8 mouse cellular contexts compared by ENCODE assay signal in genomic region chr12:70452726-70453645, GRCm38 (mm10). TPM values are rescaled to one million over a fixed set of nuclear protein-coding genes. Genes with fewer than 3 reads are reported as not detected.
A peak's percentile ranks its signal among the peaks of the same experiment; 100 is the strongest.
DNase-seq lines count a peak whose midpoint lies in the region; ATAC-seq and TF ChIP-seq lines count a peak whose summit lies in the region.

Tmx1 (plus strand) TSS chr12:70453095.

- peaks cover 23% of the 10 kb centered on the region for H3K79me2 ChIP-seq in CH12.LX (replicated peaks; ENCODE audit: control insufficient read depth, extremely low read depth, insufficient read depth, poor library complexity, severe bottlenecking)

- peaks cover 6 to 24% of the 10 kb centered on the region in 2 experiments; a peak in 3 of 4 replicates for H3K4me1 ChIP-seq in CH12.LX (ENCODE audit: control insufficient read depth in 1 of 2, insufficient read depth in 2 of 2)
- H3K4me1 ChIP-seq in forebrain, embryonic 11.5 days (replicated peaks; ENCODE audit: control insufficient read depth, insufficient read depth, low read length) = peaks cover 5% of the 10 kb centered on the region; the same call in 1 of the 2 replicates
- H3K4me1 ChIP-seq in heart, embryonic 16.5 days (ENCODE audit: control insufficient read depth, insufficient read depth, low read length) = peaks cover 19% of the 10 kb centered on the region
- H3K4me1 ChIP-seq in liver, embryonic 15.5 days (replicated peaks) = peaks cover 56% of the 10 kb centered on the region
- peaks cover 13% of the 10 kb centered on the region for H3K4me1 ChIP-seq in neural tube, embryonic 12.5 days

- no peak for TF ChIP-seq EP300 in CH12.LX (IDR thresholded peaks at IDR 0.05; ENCODE audit: low read length)

- TF ChIP-seq CTCF in CH12.LX (conservative IDR thresholded peaks at IDR 0.05 in 1 of 2, IDR thresholded peaks at IDR 0.05 in 1 of 2; ENCODE audit: low read depth in 2 of 2, low read length in 2 of 2) = no peak

- no peaks in the 10 kb centered on the region for H3K27me3 ChIP-seq in CH12.LX (replicated peaks)
- no peaks in the 10 kb centered on the region for H3K27me3 ChIP-seq in forebrain, embryonic 11.5 days (ENCODE audit: control insufficient read depth, insufficient read depth, low read length)
- H3K27me3 ChIP-seq in heart, embryonic 16.5 days (ENCODE audit: control insufficient read depth, insufficient read depth, low read length) = no peaks in the 10 kb centered on the region
- no peaks in the 10 kb centered on the region for H3K27me3 ChIP-seq in liver, embryonic 15.5 days
- H3K27me3 ChIP-seq in neural tube, embryonic 12.5 days (replicated peaks) = no peaks in the 10 kb centered on the region

- H3K36me3 ChIP-seq in CH12.LX (replicated peaks in 1 of 2; ENCODE audit: control insufficient read depth in 1 of 2, insufficient read depth in 1 of 2, low read length in 1 of 2) = peaks cover 3 to 23% of the 10 kb centered on the region in 2 experiments
- no peaks in the 10 kb centered on the region; the same call in 1 of the 2 replicates for H3K36me3 ChIP-seq in forebrain, embryonic 11.5 days (ENCODE audit: control insufficient read depth, insufficient read depth, low read length)
- H3K36me3 ChIP-seq in heart, embryonic 16.5 days (ENCODE audit: control insufficient read depth, insufficient read depth) = peaks cover 5% of the 10 kb centered on the region
- peaks cover 24% of the 10 kb centered on the region for H3K36me3 ChIP-seq in liver, embryonic 15.5 days (replicated peaks)
- H3K36me3 ChIP-seq in neural tube, embryonic 12.5 days = peaks cover 7% of the 10 kb centered on the region; the same call in 1 of the 2 replicates

- peak within 1 kb of the TSS; percentile 80 for H3K4me2 ChIP-seq in CH12.LX (ENCODE audit: insufficient read depth, low read depth, poor library complexity, severe bottlenecking)
- H3K4me2 ChIP-seq in forebrain, embryonic 11.5 days (ENCODE audit: low read depth, low read length, severe bottlenecking) = peak within 1 kb of the TSS; percentile 54
- H3K4me2 ChIP-seq in heart, embryonic 16.5 days (ENCODE audit: low read depth, low read length) = peak within 1 kb of the TSS; percentile 91
- H3K4me2 ChIP-seq in liver, embryonic 15.5 days = peak within 1 kb of the TSS; percentile 77
- H3K4me2 ChIP-seq in neural tube, embryonic 12.5 days (replicated peaks) = peak within 1 kb of the TSS; percentile 68

- DNase-seq in CH12.LX (ENCODE audit: extremely low read depth) = peak; percentile 89
- peak; percentile 87 for DNase-seq in c-Kit-positive CD71-positive TER-119-negative erythroid progenitor cells, embryonic 14.5 days (ENCODE audit: low read depth)
- DNase-seq in forebrain, embryonic 11.5 days (ENCODE audit: low spot score) = peak; percentile 99
- peak; percentile 96 to 98 for DNase-seq in kidney, postnatal 36 days
- DNase-seq in telencephalon, adult 2 months (ENCODE audit: low read depth, low spot score) = peak; percentile 79

- peak within 1 kb of the TSS; percentile 85 for H3K9ac ChIP-seq in CH12.LX (ENCODE audit: insufficient read depth, low read depth)
- peak within 1 kb of the TSS; percentile 87 for H3K9ac ChIP-seq in forebrain, embryonic 11.5 days (ENCODE audit: low read length)
- peak within 1 kb of the TSS; percentile 94 for H3K9ac ChIP-seq in heart, embryonic 16.5 days (ENCODE audit: low read length)
- peak within 1 kb of the TSS; percentile 96 for H3K9ac ChIP-seq in liver, embryonic 15.5 days
- H3K9ac ChIP-seq in neural tube, embryonic 12.5 days = peak within 1 kb of the TSS; percentile 77

- WGBS in forebrain, embryonic 11.5 days = under 1% methylated on average over 58 of the region's 58 CpGs
- WGBS in heart, embryonic 16.5 days = under 1% methylated on average over 58 of the region's 58 CpGs
- WGBS in liver, embryonic 15.5 days (ENCODE audit: insufficient replicate concordance) = under 1% methylated on average over 58 of the region's 58 CpGs
- under 1% methylated on average over 58 of the region's 58 CpGs for WGBS in neural tube, embryonic 12.5 days

- TF ChIP-seq RAD21 in CH12.LX (IDR thresholded peaks at IDR 0.05; ENCODE audit: low read depth, low read length) = no peak

- dilution Hi-C loops in CH12.LX (cut with MboI; ENCODE audit: extremely low pct_ligation_motif_present, extremely low pct_unique_long_range_greater_than_20kb, low sequenced_read_pairs) = no loop called here

- peak within 1 kb of the TSS; percentile 88 to 90 (median 88) for H3K4me3 ChIP-seq in CH12.LX (replicated peaks in 1 of 3; ENCODE audit: low read depth in 2 of 3, low read length in 2 of 3, poor library complexity in 1 of 3)
- H3K4me3 ChIP-seq in forebrain, embryonic 11.5 days (ENCODE audit: low read depth, low read length) = peak within 1 kb of the TSS; percentile 72
- peak within 1 kb of the TSS; percentile 96 for H3K4me3 ChIP-seq in heart, embryonic 16.5 days (ENCODE audit: low read length)
- H3K4me3 ChIP-seq in liver, embryonic 15.5 days (replicated peaks) = peak within 1 kb of the TSS; percentile 96
- peak within 1 kb of the TSS; percentile 78 for H3K4me3 ChIP-seq in neural tube, embryonic 12.5 days

- TF ChIP-seq POLR2A in CH12.LX (IDR thresholded peaks at IDR 0.05; ENCODE audit: low read depth, low read length) = peak; percentile 96

- peak; percentile 99 for ATAC-seq in forebrain, embryonic 11.5 days (replicated peaks; ENCODE audit: low FRiP score)
- peak; percentile 100 for ATAC-seq in heart, embryonic 16.5 days (replicated peaks; ENCODE audit: extremely low read depth, insufficient read depth, low FRiP score)
- peak; percentile 89 for ATAC-seq in liver, embryonic 15.5 days (ENCODE audit: insufficient read depth)
- peak; percentile 98 for ATAC-seq in neural tube, embryonic 12.5 days (ENCODE audit: low FRiP score, low read depth)

- no peaks in the 10 kb centered on the region for H3K9me3 ChIP-seq in CH12.LX (replicated peaks; ENCODE audit: low read length)
- no peaks in the 10 kb centered on the region for H3K9me3 ChIP-seq in forebrain, embryonic 11.5 days (ENCODE audit: control insufficient read depth, low read length)
- no peaks in the 10 kb centered on the region for H3K9me3 ChIP-seq in heart, embryonic 16.5 days (replicated peaks; ENCODE audit: control insufficient read depth, low read length)
- no peaks in the 10 kb centered on the region for H3K9me3 ChIP-seq in liver, embryonic 15.5 days (replicated peaks)
- no peaks in the 10 kb centered on the region for H3K9me3 ChIP-seq in neural tube, embryonic 12.5 days

- H3K27ac ChIP-seq in CH12.LX (ENCODE audit: insufficient read depth, low read depth) = peak within 1 kb of the TSS; percentile 21; the same call in 1 of the 2 replicates
- peak within 1 kb of the TSS; percentile 33; the same call in 1 of the 2 replicates for H3K27ac ChIP-seq in forebrain, embryonic 11.5 days (ENCODE audit: low read depth, low read length)
- peak within 1 kb of the TSS; percentile 85 for H3K27ac ChIP-seq in heart, embryonic 16.5 days (ENCODE audit: low read length)
- peak within 1 kb of the TSS; percentile 96 for H3K27ac ChIP-seq in liver, embryonic 15.5 days (replicated peaks)
- H3K27ac ChIP-seq in neural tube, embryonic 12.5 days = peak within 1 kb of the TSS; percentile 50; the same call in 1 of the 2 replicates

- in situ Hi-C loops in CH12.LX (cut with MboI; ENCODE audit: low pct_ligation_motif_present, low pct_unique_long_range_greater_than_20kb, low sequenced_read_pairs) = no loop called here

TF ChIP-seq in CH12.LX, 34 proteins besides CTCF, POLR2A, EP300 and RAD21 (continues in another document):
- TF ChIP-seq KAT2A (IDR thresholded peaks at IDR 0.05; ENCODE audit: insufficient replicate concordance, low read length) (no peak), JUN (IDR thresholded peaks at IDR 0.05; ENCODE audit: insufficient read depth, low read depth, low read length) (no peak), USF2 (conservative IDR thresholded peaks at IDR 0.05; ENCODE audit: low read depth, low read length) (no peak), UBTF (IDR thresholded peaks at IDR 0.05; ENCODE audit: low read depth, low read length) (no peak), PAX5 (IDR thresholded peaks at IDR 0.05; ENCODE audit: low read length) (no peak), TBP (conservative IDR thresholded peaks at IDR 0.05; ENCODE audit: low read depth, low read length) (0 out of 2 replicates have a peak, but pooled peaks have one; percentile 34), TCF12 (IDR thresholded peaks at IDR 0.05; ENCODE audit: low read depth, low read length) (peak; percentile 89), POLR2AphosphoS2 (IDR thresholded peaks at IDR 0.05; ENCODE audit: low read depth, low read length) (peak; percentile 91), ZC3H11A (IDR thresholded peaks at IDR 0.05; ENCODE audit: low read depth, low read length) (no peak), MAX (IDR thresholded peaks at IDR 0.05; ENCODE audit: low read length) (peak; percentile 60; the same call in 1 of the 2 replicates), MAFK (IDR thresholded peaks at IDR 0.05; ENCODE audit: insufficient replicate concordance, low read length) (no peak), IRF4 (IDR thresholded peaks at IDR 0.05; ENCODE audit: low read depth, low read length) (peak; percentile 48), CHD1 (IDR thresholded peaks at IDR 0.05; ENCODE audit: low read depth, low read length) (no peak; the same call in none of the 2 replicates), USF1 (IDR thresholded peaks at IDR 0.05; ENCODE audit: low read depth, low read length) (no peak), ZKSCAN1 (IDR thresholded peaks at IDR 0.05; ENCODE audit: borderline replicate concordance, low read depth, low read length) (no peak), ELF1 (IDR thresholded peaks at IDR 0.05; ENCODE audit: low read depth, low read length) (peak; percentile 94), ZNF384 (IDR thresholded peaks at IDR 0.05; ENCODE audit: low read depth, low read length) (no peak), GABPA (IDR thresholded peaks at IDR 0.05; ENCODE audit: insufficient replicate concordance, low read depth, low read length) (no peak), ETS1 (conservative IDR thresholded peaks at IDR 0.05; ENCODE audit: low read depth, low read length) (no peak), ZMIZ1 (IDR thresholded peaks at IDR 0.05; ENCODE audit: low read depth, low read length) (peak; percentile 82), CHD2 (IDR thresholded peaks at IDR 0.05; ENCODE audit: low read length) (no peak; the same call in 1 of the 2 replicates), E2F4 (IDR thresholded peaks at IDR 0.05; ENCODE audit: insufficient replicate concordance, low read depth, low read length) (peak; percentile 77; the same call in 1 of the 2 replicates)

RNA-seq across cellular contexts. Expression of gene Tmx1, which starts in this region (rescaled TPM):
- 60.3 and 68.2 TPM in 2 replicates for total RNA-seq in CH12.LX (2012; rRNA removed)
- 132 and 162 TPM in 2 replicates for total RNA-seq in CH12.LX (2014; rRNA removed)
- 113 and 123 TPM in 2 replicates for polyA plus RNA-seq in CH12.LX (2012; ENCODE audit: insufficient read length, low read depth)
- polyA plus RNA-seq in forebrain, embryonic 11.5 days (2014; fragmentation: Nextera tagmentation; extraction: Ambion mirVana) = 108 and 124 TPM in 2 replicates
- polyA plus RNA-seq in heart, embryonic 16.5 days (2015; fragmentation: Nextera tagmentation; extraction: Ambion mirVana) = 71.4 and 79.4 TPM in 2 replicates
- polyA plus RNA-seq in liver, embryonic 15.5 days (2015; fragmentation: Nextera tagmentation; extraction: Ambion mirVana) = 117 and 119 TPM in 2 replicates
- polyA plus RNA-seq in neural tube, embryonic 12.5 days (2016; fragmentation: Nextera tagmentation; extraction: Ambion mirVana) = 138 TPM in 2 replicates

Comparison
In these comparisons a context has a peak if more than half of its experiments do, and no peak if none do; other contexts are left out.
1. Peak in every context shown above with its lines: DNase-seq, ATAC-seq, H3K4me3 ChIP-seq and H3K27ac ChIP-seq.
2. H3K27ac ChIP-seq: peak in every context shown above with its lines; median percentile 96 in liver, embryonic 15.5 days; 85 in heart, embryonic 16.5 days; 50 in neural tube, embryonic 12.5 days; 33 in forebrain, embryonic 11.5 days; 21 in CH12.LX.